Mouse (Mus musculus) heart, embryonic 14.5 days (tissue): ENCODE results near the gene Mtrex. TPM values are rescaled to one million over a fixed set of nuclear protein-coding genes. Genes with fewer than 3 reads are reported as not detected.
A peak's percentile ranks its signal among the peaks of the same experiment; 100 is the strongest.

ENCODE experiments used
- ATAC-seq: fragments of 200-750 bp; cut with Nextera tagmentation; 2 replicates; pipeline ENCODE4 v1.8.0; 2017; ENCODE audit warnings: low read depth, moderate TSS enrichment; ENCODE audit not compliant: insufficient number of reproducible peaks, insufficient read depth, low FRiP score
- H3K27ac ChIP-seq, 2 experiments: fragments of 200-500 bp in 1 of 2; fragments of 300-500 bp in 1 of 2; sonication (generic) in 1 of 2; replicated peaks in 1 of 2; 2 replicates each; pipeline ENCODE4 v1.5.1; 2012 to 2014; ENCODE audit warnings: low read depth in 2 of 2, low read length in 2 of 2, control low read depth in 1 of 2, mild to moderate bottlenecking in 1 of 2, mixed read lengths in 1 of 2; ENCODE audit not compliant: control insufficient read depth in 1 of 2, insufficient read depth in 1 of 2
- H3K27me3 ChIP-seq: fragments of 300-500 bp; sonication (generic); 2 replicates; pipeline ENCODE4 v1.6.1; 2014; ENCODE audit warnings: mild to moderate bottlenecking, low read length, control low read depth; ENCODE audit not compliant: control insufficient read depth, insufficient read depth
- H3K36me3 ChIP-seq: fragments of 300-500 bp; sonication (generic); 2 replicates; pipeline ENCODE4 v1.6.1; 2014; ENCODE audit warnings: mild to moderate bottlenecking, control low read depth, low read length, mixed read lengths; ENCODE audit not compliant: control insufficient read depth, insufficient read depth
- H3K4me1 ChIP-seq, 2 experiments: fragments of 200-500 bp in 1 of 2; fragments of 300-500 bp in 1 of 2; sonication (generic) in 1 of 2; 2 replicates each; pipeline ENCODE4 v1.6.1; 2012 to 2014; ENCODE audit warnings: low read length in 2 of 2, control low read depth in 1 of 2, mixed read lengths in 1 of 2; ENCODE audit not compliant: control insufficient read depth in 2 of 2, insufficient read depth in 2 of 2
- H3K4me2 ChIP-seq: fragments of 300-500 bp; sonication (generic); 2 replicates; pipeline ENCODE4 v1.6.1; 2014; ENCODE audit warnings: mild to moderate bottlenecking, low read length
- H3K4me3 ChIP-seq, 2 experiments: fragments of 200-500 bp in 1 of 2; fragments of 300-500 bp in 1 of 2; sonication (generic) in 1 of 2; 2 replicates each; pipeline ENCODE4 v1.5.1; 2012 to 2014; ENCODE audit warnings: low read length in 2 of 2, mild to moderate bottlenecking in 2 of 2, control low read depth in 1 of 2, low read depth in 1 of 2, moderate library complexity in 1 of 2; ENCODE audit not compliant: control insufficient read depth in 1 of 2, insufficient read depth in 1 of 2
- H3K9ac ChIP-seq: fragments of 300-500 bp; sonication (generic); 2 replicates; pipeline ENCODE4 v1.6.1; 2014; ENCODE audit warnings: mild to moderate bottlenecking, low read length
- H3K9me3 ChIP-seq: fragments of 300-500 bp; sonication (generic); 2 replicates; pipeline ENCODE4 v1.6.1; 2016; ENCODE audit warnings: low read length, control low read depth; ENCODE audit not compliant: control insufficient read depth
- WGBS: fragments of 180-500 bp; shearing (Covaris S2); extraction: QIAGEN DNeasy Blood & Tissue Kit; methylation state at CpG from one replicate; pipeline ENCODE4 v1.1.7; 2014; 5-methylcytosine and 5-hydroxymethylcytosine counted together
- polyA plus RNA-seq: library from polyadenylated mRNA; unstranded; fragments of >200 nt; fragmentation: Nextera tagmentation; extraction: Ambion mirVana; gene quantifications from 2 replicates; pipeline ENCODE4 v1.2.1, GENCODE M21; 2014

Gene Mtrex
- polyA plus RNA-seq, 1 experiment from 2014 or later: 48.6 TPM

GRCm38 (mm10) chr13:112837621-112838155 lies 89.5 kb downstream of the Mtrex start:
- H3K4me2 ChIP-seq: no peak overlapping the region
- no peak overlapping the region for H3K4me3 ChIP-seq
- no peaks in the 10 kb centered on the region for H3K27me3 ChIP-seq
- peaks cover 5% of the 10 kb centered on the region; the same call in 1 of the 2 replicates for H3K36me3 ChIP-seq
- 0 out of 2 replicates have a peak, but pooled peaks cover 1% of the 10 kb centered on the region for H3K9me3 ChIP-seq
- WGBS: 83% methylated on average over 9 of the region's 9 CpGs
- no peak overlapping the region for H3K27ac ChIP-seq
- H3K9ac ChIP-seq: no peak overlapping the region
- peaks cover 3 to 7% of the 10 kb centered on the region in 2 experiments; a peak in 3 of 4 replicates for H3K4me1 ChIP-seq
- no peak for ATAC-seq

GRCm38 (mm10) chr13:112836951-112837350 lies 90.2 kb downstream of the Mtrex start:
- no peak for ATAC-seq
- WGBS: 84% methylated on average over 2 of the region's 2 CpGs
- H3K4me2 ChIP-seq: no peak overlapping the region

GRCm38 (mm10) chr13:112835113-112835512 lies 92.1 kb downstream of the Mtrex start:
- no peak; the same call in 1 of the 2 replicates for ATAC-seq

More at GRCm38 (mm10) chr13:112836951-112837350, 90.2 kb downstream of the Mtrex start:
- H3K9ac ChIP-seq: no peak overlapping the region
- no peaks in the 10 kb centered on the region for H3K27me3 ChIP-seq
- no peak overlapping the region for H3K27ac ChIP-seq
- no peaks in the 10 kb centered on the region for H3K36me3 ChIP-seq
- H3K4me3 ChIP-seq: no peak overlapping the region
- H3K4me1 ChIP-seq: peaks cover 3 to 7% of the 10 kb centered on the region in 2 experiments; a peak in 3 of 4 replicates
- no peaks in the 10 kb centered on the region for H3K9me3 ChIP-seq

GRCm38 (mm10) chr13:112833895-112834263 lies 93.3 kb downstream of the Mtrex start:
- ATAC-seq: no peak
- H3K4me1 ChIP-seq: peaks cover 3 to 7% of the 10 kb centered on the region in 2 experiments; a peak in 3 of 4 replicates
- H3K4me3 ChIP-seq: no peak overlapping the region
- no peaks in the 10 kb centered on the region for H3K27me3 ChIP-seq
- no peaks in the 10 kb centered on the region for H3K9me3 ChIP-seq
- WGBS: 74% methylated on average over 3 of the region's 3 CpGs
- no peak overlapping the region for H3K9ac ChIP-seq
- no peaks in the 10 kb centered on the region for H3K36me3 ChIP-seq
- H3K4me2 ChIP-seq: no peak overlapping the region
- no peak overlapping the region for H3K27ac ChIP-seq

More at GRCm38 (mm10) chr13:112835113-112835512, 92.1 kb downstream of the Mtrex start:
- no peaks in the 10 kb centered on the region for H3K27me3 ChIP-seq
- H3K4me3 ChIP-seq: peak overlapping the region in 1 of 2 experiments; percentile 22; a peak in 1 of 4 replicates
- H3K9me3 ChIP-seq: no peaks in the 10 kb centered on the region
- H3K9ac ChIP-seq: peak overlapping the region; percentile 50
- H3K4me2 ChIP-seq: peak overlapping the region; percentile 55
- 33% methylated on average over 12 of the region's 12 CpGs for WGBS
- H3K27ac ChIP-seq: peak overlapping the region; percentile 25 to 26; a peak in 1 of 4 replicates
- peaks cover 3 to 7% of the 10 kb centered on the region in 2 experiments; a peak in 3 of 4 replicates for H3K4me1 ChIP-seq
- H3K36me3 ChIP-seq: no peaks in the 10 kb centered on the region

GRCm38 (mm10) chr13:112833253-112833894 lies 93.8 kb downstream of the Mtrex start:
- no peak overlapping the region for H3K4me2 ChIP-seq
- WGBS: 87% methylated on average over 20 of the region's 20 CpGs
- H3K27me3 ChIP-seq: no peaks in the 10 kb centered on the region
- H3K4me3 ChIP-seq: no peak overlapping the region
- no peak for ATAC-seq
- H3K36me3 ChIP-seq: no peaks in the 10 kb centered on the region
- H3K9me3 ChIP-seq: no peaks in the 10 kb centered on the region
- no peak overlapping the region for H3K27ac ChIP-seq
- H3K9ac ChIP-seq: no peak overlapping the region
- peaks cover 3 to 7% of the 10 kb centered on the region in 2 experiments; a peak in 3 of 4 replicates for H3K4me1 ChIP-seq

- ATAC-seq: no peak
- no peak overlapping the region for H3K4me2 ChIP-seq
Observed at GRCm38 (mm10) chr13:112832589-112832988, 94.6 kb downstream of the Mtrex start.

GRCm38 (mm10) chr13:112829619-112830018 lies 97.6 kb downstream of the Mtrex start:
- no peak overlapping the region for H3K4me2 ChIP-seq
- H3K4me1 ChIP-seq: no peaks in the 10 kb centered on the region; a peak in 1 of 4 replicates
- no peak overlapping the region for H3K9ac ChIP-seq
- H3K9me3 ChIP-seq: no peaks in the 10 kb centered on the region
- ATAC-seq: no peak
- no peak overlapping the region for H3K4me3 ChIP-seq
- H3K27ac ChIP-seq: no peak overlapping the region
- peaks cover 8% of the 10 kb centered on the region; the same call in 1 of the 2 replicates for H3K36me3 ChIP-seq
- H3K27me3 ChIP-seq: no peaks in the 10 kb centered on the region
- 87% methylated on average over 2 of the region's 2 CpGs for WGBS

More at GRCm38 (mm10) chr13:112832589-112832988, 94.6 kb downstream of the Mtrex start:
- peaks cover 3 to 7% of the 10 kb centered on the region in 2 experiments; a peak in 3 of 4 replicates for H3K4me1 ChIP-seq
- H3K4me3 ChIP-seq: no peak overlapping the region
- 59% methylated on average over 2 of the region's 2 CpGs for WGBS
- no peaks in the 10 kb centered on the region for H3K27me3 ChIP-seq
- no peak overlapping the region for H3K9ac ChIP-seq
- no peaks in the 10 kb centered on the region for H3K36me3 ChIP-seq
- H3K27ac ChIP-seq: no peak overlapping the region
- H3K9me3 ChIP-seq: no peaks in the 10 kb centered on the region
